Mouse (Mus musculus): Measurements from ENCODE around the gene Gpa33.

- no peak for TF ChIP-seq GABPA (IDR thresholded peaks at IDR 0.05; ENCODE audit: insufficient replicate concordance, low read depth, low read length)
- no peak for TF ChIP-seq CTCF (conservative IDR thresholded peaks at IDR 0.05 in 1 of 2, IDR thresholded peaks at IDR 0.05 in 1 of 2; ENCODE audit: low read depth in 2 of 2, low read length in 2 of 2)
- no peak for TF ChIP-seq JUND (conservative IDR thresholded peaks at IDR 0.05; ENCODE audit: low read depth, low read length)
- no peak for TF ChIP-seq POLR2A (IDR thresholded peaks at IDR 0.05; ENCODE audit: low read depth, low read length)
- TF ChIP-seq ETS1 (conservative IDR thresholded peaks at IDR 0.05; ENCODE audit: low read depth, low read length), result no peak
- TF ChIP-seq MAFK (IDR thresholded peaks at IDR 0.05; ENCODE audit: insufficient replicate concordance, low read length), result no peak
- no peak for TF ChIP-seq UBTF (IDR thresholded peaks at IDR 0.05; ENCODE audit: low read depth, low read length)
- no peak for TF ChIP-seq ZC3H11A (IDR thresholded peaks at IDR 0.05; ENCODE audit: low read depth, low read length)
- TF ChIP-seq EP300 (IDR thresholded peaks at IDR 0.05; ENCODE audit: low read length), result no peak
- no peak for TF ChIP-seq ZNF384 (IDR thresholded peaks at IDR 0.05; ENCODE audit: low read depth, low read length)
These were observed 19.4 kb downstream of the Gpa33 start for GRCm38 (mm10) chr1:166149441-166149840.

All from CH12.LX (cell line).